Mouse (Mus musculus) kidney, embryonic 16.5 days (tissue): ENCODE measurements around the gene Csgalnact2. TPM values are rescaled to one million over a fixed set of nuclear protein-coding genes. Genes with fewer than 3 reads are reported as not detected.

Experiments used
- ATAC-seq: fragments of 200-750 bp; cut with Nextera tagmentation; 2 replicates; pipeline ENCODE4 v1.8.0; 2017; ENCODE audit warnings: moderate TSS enrichment; ENCODE audit not compliant: low FRiP score, low TSS enrichment
- H3K27ac ChIP-seq: fragments of 300-500 bp; sonication (generic); 2 replicates; pipeline ENCODE4 v1.5.1; 2014; ENCODE audit warnings: low read length
- H3K27me3 ChIP-seq: fragments of 300-500 bp; sonication (generic); 2 replicates; pipeline ENCODE4 v1.6.1; 2014; ENCODE audit warnings: low read length, control low read depth, mixed read lengths; ENCODE audit not compliant: insufficient read depth
- H3K36me3 ChIP-seq: fragments of 300-500 bp; sonication (generic); 2 replicates; pipeline ENCODE4 v1.6.1; 2014; ENCODE audit warnings: low read length, control low read depth, mixed read lengths; ENCODE audit not compliant: insufficient read depth
- H3K4me1 ChIP-seq: fragments of 300-500 bp; sonication (generic); 2 replicates; pipeline ENCODE4 v1.6.1; 2014; ENCODE audit warnings: low read length, control low read depth, mixed read lengths; ENCODE audit not compliant: insufficient read depth
- H3K4me2 ChIP-seq: fragments of 300-500 bp; sonication (generic); replicated peaks from 2 replicates; pipeline ENCODE4 v1.6.1; 2014; ENCODE audit warnings: low read depth, low read length
- H3K4me3 ChIP-seq: fragments of 300-500 bp; sonication (generic); 2 replicates; pipeline ENCODE4 v1.5.1; 2014; ENCODE audit warnings: mild to moderate bottlenecking, low read length
- H3K9ac ChIP-seq: fragments of 300-500 bp; sonication (generic); replicated peaks from 2 replicates; pipeline ENCODE4 v1.6.1; 2014; ENCODE audit warnings: low read length
- H3K9me3 ChIP-seq: fragments of 300-500 bp; sonication (generic); 2 replicates; pipeline ENCODE4 v1.6.1; 2016; ENCODE audit warnings: low read length, control low read depth
- WGBS: fragments of 180-500 bp; shearing (Covaris S2); extraction: QIAGEN DNeasy Blood & Tissue Kit; methylation state at CpG from one replicate; pipeline ENCODE4 v1.1.7; 2014; 5-methylcytosine and 5-hydroxymethylcytosine counted together
- polyA plus RNA-seq: library from polyadenylated mRNA; unstranded; fragments of >200 nt; fragmentation: Nextera tagmentation; extraction: Ambion mirVana; gene quantifications from 2 replicates; pipeline ENCODE4 v1.2.1, GENCODE M21; 2015

The Csgalnact2 gene
- 16.4 and 16.5 TPM in 2 replicates for polyA plus RNA-seq

GRCm38 (mm10) chr6:118138731-118139709 is at the start of gene Csgalnact2:
Gene Csgalnact2, minus strand, starts transcription at chr6:118139140.
- no peaks in the 10 kb centered on the region for H3K9me3 ChIP-seq
- ATAC-seq: peak; percentile 99
- H3K9ac ChIP-seq: peak within 1 kb of the TSS; percentile 82
- H3K27ac ChIP-seq: peak within 1 kb of the TSS; percentile 43; the same call in 1 of the 2 replicates
- H3K4me3 ChIP-seq: peak within 1 kb of the TSS; percentile 74
- H3K36me3 ChIP-seq: no peaks in the 10 kb centered on the region
- H3K27me3 ChIP-seq: no peaks in the 10 kb centered on the region
- peak within 1 kb of the TSS; percentile 77 for H3K4me2 ChIP-seq
- peaks cover 4% of the 10 kb centered on the region; the same call in 1 of the 2 replicates for H3K4me1 ChIP-seq
- 5% methylated on average over 63 of the region's 66 CpGs for WGBS

GRCm38 (mm10) chr6:118188599-118188998 is 49.7 kb upstream of the Csgalnact2 start:
- H3K27me3 ChIP-seq: 0 out of 2 replicates have a peak, but pooled peaks cover 3% of the 10 kb centered on the region
- H3K27ac ChIP-seq: no peak overlapping the region
- no peak for ATAC-seq
- peaks cover 6% of the 10 kb centered on the region for H3K4me1 ChIP-seq
- WGBS: 54% methylated on average over 9 of the region's 9 CpGs
- no peaks in the 10 kb centered on the region for H3K9me3 ChIP-seq
- no peak overlapping the region for H3K9ac ChIP-seq
- H3K4me3 ChIP-seq: no peak overlapping the region
- H3K36me3 ChIP-seq: no peaks in the 10 kb centered on the region
- H3K4me2 ChIP-seq: no peak overlapping the region

- Histone ChIP-seq H3K4me1 (peaks cover 6% of the 10 kb centered on the region), H3K4me2 (no peak overlapping the region), H3K9me3 (no peaks in the 10 kb centered on the region), H3K27me3 (0 out of 2 replicates have a peak, but pooled peaks cover 1% of the 10 kb centered on the region), H3K36me3 (no peaks in the 10 kb centered on the region), H3K27ac (no peak overlapping the region), H3K9ac (no peak overlapping the region), H3K4me3 (no peak overlapping the region)
- no peak for ATAC-seq
- WGBS: 64% methylated on average over 3 of the region's 3 CpGs
These were observed 48.3 kb upstream of the Csgalnact2 start for GRCm38 (mm10) chr6:118187285-118187641.

- Histone ChIP-seq H3K9me3 (no peaks in the 10 kb centered on the region), H3K4me3 (no peak overlapping the region), H3K4me2 (no peak overlapping the region), H3K36me3 (no peaks in the 10 kb centered on the region), H3K4me1 (peaks cover 6% of the 10 kb centered on the region), H3K27ac (no peak overlapping the region), H3K9ac (no peak overlapping the region), H3K27me3 (no peaks in the 10 kb centered on the region)
- WGBS: 49% methylated on average over 17 of the region's 17 CpGs
- ATAC-seq: no peak
These were observed 47.8 kb upstream of the Csgalnact2 start for GRCm38 (mm10) chr6:118186620-118187284.

DNA sequence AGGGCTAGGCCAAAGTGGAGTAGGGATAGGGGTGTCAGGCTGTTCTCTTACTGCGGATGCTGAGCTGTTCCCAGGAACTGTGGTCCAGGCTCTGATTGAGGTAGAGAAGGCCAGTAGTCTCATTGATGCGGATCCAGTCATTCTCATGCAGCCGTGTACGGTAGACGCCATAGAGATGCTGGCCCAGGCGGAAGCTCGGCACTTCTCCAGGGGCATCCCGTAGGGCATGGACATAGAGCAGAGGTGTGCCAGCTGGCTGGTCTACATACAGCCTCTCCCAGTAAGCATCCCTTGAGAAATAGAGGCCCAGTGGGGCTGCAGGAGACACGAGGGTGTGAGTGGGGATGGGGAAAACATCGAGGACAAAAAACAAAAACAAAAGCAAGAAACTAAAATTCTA is 45.2 kb upstream of the Csgalnact2 start:
- 83% methylated on average over 10 of the region's 10 CpGs for WGBS
- no peak overlapping the region for H3K4me3 ChIP-seq

DNA sequence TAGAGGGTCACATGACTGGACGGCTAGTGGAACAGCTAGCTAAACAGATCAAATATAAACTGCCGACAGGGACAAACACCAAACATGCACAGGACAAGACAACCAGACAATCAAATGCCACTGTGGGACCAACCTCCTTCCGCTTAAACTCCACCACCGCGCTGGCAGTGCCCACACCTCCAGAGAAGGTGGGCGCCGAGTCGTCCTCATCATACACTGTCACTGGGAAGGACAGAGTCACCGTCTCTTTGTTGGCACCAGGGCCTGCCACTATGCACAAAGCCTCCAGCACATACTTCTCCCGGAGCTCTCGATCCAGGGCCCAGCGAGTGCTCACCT is 41.1 kb upstream of the Csgalnact2 start:
- no peak overlapping the region for H3K4me2 ChIP-seq
- no peaks in the 10 kb centered on the region for H3K27me3 ChIP-seq
- no peak overlapping the region for H3K4me3 ChIP-seq
- H3K4me1 ChIP-seq: no peaks in the 10 kb centered on the region
- no peaks in the 10 kb centered on the region for H3K9me3 ChIP-seq
- 77% methylated on average over 12 of the region's 12 CpGs for WGBS
- H3K27ac ChIP-seq: no peak overlapping the region
- H3K9ac ChIP-seq: no peak overlapping the region
- no peaks in the 10 kb centered on the region for H3K36me3 ChIP-seq
- ATAC-seq: peak; percentile 24

More for the DNA sequence above, 45.2 kb upstream of the Csgalnact2 start:
- H3K27ac ChIP-seq: no peak overlapping the region
- H3K4me1 ChIP-seq: peaks cover 6% of the 10 kb centered on the region
- no peak overlapping the region for H3K4me2 ChIP-seq
- no peaks in the 10 kb centered on the region for H3K36me3 ChIP-seq
- no peak for ATAC-seq
- H3K27me3 ChIP-seq: no peaks in the 10 kb centered on the region
- H3K9me3 ChIP-seq: no peaks in the 10 kb centered on the region
- H3K9ac ChIP-seq: no peak overlapping the region

GRCm38 (mm10) chr6:118179316-118180084 is 40.6 kb upstream of the Csgalnact2 start:
- no peaks in the 10 kb centered on the region for H3K4me1 ChIP-seq
- no peaks in the 10 kb centered on the region for H3K9me3 ChIP-seq
- WGBS: 61% methylated on average over 13 of the region's 13 CpGs
- ATAC-seq: peak; percentile 79
- no peak overlapping the region for H3K27ac ChIP-seq
- no peaks in the 10 kb centered on the region for H3K27me3 ChIP-seq
- H3K36me3 ChIP-seq: no peaks in the 10 kb centered on the region
- H3K4me3 ChIP-seq: no peak overlapping the region
- no peak overlapping the region for H3K4me2 ChIP-seq
- no peak overlapping the region for H3K9ac ChIP-seq

GRCm38 (mm10) chr6:118173975-118174328 is 35.0 kb upstream of the Csgalnact2 start:
- Histone ChIP-seq H3K36me3 (no peaks in the 10 kb centered on the region), H3K4me1 (0 out of 2 replicates have a peak, but pooled peaks cover 7% of the 10 kb centered on the region), H3K27ac (0 out of 2 replicates have a peak overlapping the region, but pooled peaks have one; percentile 26), H3K9me3 (no peaks in the 10 kb centered on the region), H3K4me3 (no peak overlapping the region), H3K4me2 (no peak overlapping the region), H3K9ac (no peak overlapping the region), H3K27me3 (no peaks in the 10 kb centered on the region)
- 41% methylated on average over 5 of the region's 5 CpGs for WGBS
- no peak; the same call in 1 of the 2 replicates for ATAC-seq

- ATAC-seq: no peak
- Histone ChIP-seq H3K4me1 (0 out of 2 replicates have a peak, but pooled peaks cover 7% of the 10 kb centered on the region), H3K27ac (0 out of 2 replicates have a peak overlapping the region, but pooled peaks have one; percentile 26), H3K4me3 (no peak overlapping the region), H3K4me2 (no peak overlapping the region), H3K9ac (no peak overlapping the region), H3K9me3 (no peaks in the 10 kb centered on the region), H3K27me3 (no peaks in the 10 kb centered on the region), H3K36me3 (no peaks in the 10 kb centered on the region)
- 86% methylated on average over 18 of the region's 18 CpGs for WGBS
These were observed 34.5 kb upstream of the Csgalnact2 start for GRCm38 (mm10) chr6:118173251-118173974.
